Mouse (Mus musculus): Measurements from ENCODE around the gene Zfp524. TPM values are rescaled to one million over a fixed set of nuclear protein-coding genes. Genes with fewer than 3 reads are reported as not detected.

Zfp524 gene
- polyA plus RNA-seq (2012; ENCODE audit: insufficient read depth, insufficient read length, missing spikeins), result 32.9 and 36.4 TPM in 2 replicates

DNA sequence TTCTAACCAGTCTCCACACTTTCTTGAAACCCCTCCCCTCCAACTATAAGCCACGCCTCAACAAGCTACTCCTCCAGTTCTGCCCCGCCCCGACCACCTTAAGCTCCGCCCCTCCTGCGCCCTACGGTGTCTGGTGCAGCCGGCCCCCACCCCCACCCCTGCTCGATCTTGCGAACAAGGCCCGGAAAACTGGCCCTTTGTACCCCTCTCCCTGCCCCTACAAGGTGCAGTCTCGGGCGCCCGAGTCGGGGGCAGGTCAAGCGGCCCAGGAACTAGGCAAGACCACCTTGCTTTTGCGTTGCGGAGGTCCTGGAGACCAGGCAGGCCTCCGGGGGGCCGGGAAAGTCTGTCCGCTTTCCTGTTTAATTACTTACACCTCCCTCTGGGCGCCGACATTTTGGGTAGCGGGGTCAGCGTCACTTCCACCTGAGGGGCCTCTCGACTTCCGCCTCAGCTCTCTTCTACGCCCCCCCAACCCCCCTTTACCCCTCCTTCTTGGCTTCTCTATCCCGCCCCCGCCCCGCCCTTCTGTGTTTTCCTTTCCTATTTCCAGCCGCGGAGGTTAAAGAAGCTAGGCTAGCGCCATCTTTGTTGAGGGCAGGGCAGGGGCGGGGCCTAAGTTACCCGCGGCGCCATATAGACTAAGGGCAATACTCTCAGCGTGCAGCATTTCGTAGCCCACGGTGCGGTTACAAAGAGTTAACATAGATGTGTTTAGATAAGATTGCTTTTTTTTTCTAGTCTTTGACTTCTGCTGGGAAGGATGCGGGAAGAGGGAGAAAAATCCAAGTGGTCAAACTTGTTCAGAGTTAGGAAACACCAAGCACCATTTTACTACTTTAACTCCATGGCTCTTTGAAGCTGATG, at the start of gene Zfp524, which contains the start of gene Fiz1:
Gene Zfp524 (plus strand): TSS at position 165 of the 867 bp plus-strand sequence.
Gene Fiz1 (minus strand): TSS at position 447 of the 867 bp plus-strand sequence.
- Histone ChIP-seq H3K27ac (ENCODE audit: insufficient read depth, low read depth, low read length) (peak within 1 kb of the TSS; percentile 100), H3K4me1 (ENCODE audit: control insufficient read depth, insufficient read depth, low read length) (peaks cover 18% of the 10 kb centered on the region), H3K4me3 (ENCODE audit: insufficient read depth, low read length) (peak within 1 kb of the TSS; percentile 97)
- TF ChIP-seq CTCF (IDR thresholded peaks at IDR 0.05; ENCODE audit: low read depth, low read length) (no peak), POLR2A (IDR thresholded peaks at IDR 0.05; ENCODE audit: borderline replicate concordance, low read depth, low read length) (no peak; the same call in 1 of the 2 replicates)

GRCm38 (mm10) chr7:4964988-4965387, 49.2 kb upstream of the Zfp524 start:
- H3K4me1 ChIP-seq (ENCODE audit: control insufficient read depth, insufficient read depth, low read length), result peaks cover 6% of the 10 kb centered on the region
- TF ChIP-seq CTCF (IDR thresholded peaks at IDR 0.05; ENCODE audit: low read depth, low read length), result no peak
- TF ChIP-seq POLR2A (IDR thresholded peaks at IDR 0.05; ENCODE audit: borderline replicate concordance, low read depth, low read length), result no peak
- H3K27ac ChIP-seq (ENCODE audit: insufficient read depth, low read depth, low read length), result no peak overlapping the region
- no peak overlapping the region for H3K4me3 ChIP-seq (ENCODE audit: insufficient read depth, low read length)

- TF ChIP-seq POLR2A (IDR thresholded peaks at IDR 0.05; ENCODE audit: borderline replicate concordance, low read depth, low read length) (no peak), CTCF (IDR thresholded peaks at IDR 0.05; ENCODE audit: low read depth, low read length) (no peak)
- peaks cover 23% of the 10 kb centered on the region for H3K4me1 ChIP-seq (ENCODE audit: control insufficient read depth, insufficient read depth, low read length)
Observed at GRCm38 (mm10) chr7:4971068-4971467, 43.1 kb upstream of the Zfp524 start, which contains the start of gene Sbk3. Gene Sbk3, minus strand, starts transcription at chr7:4971168.

GRCm38 (mm10) chr7:4971710-4972109, 42.5 kb upstream of the Zfp524 start:
- Histone ChIP-seq H3K4me1 (ENCODE audit: control insufficient read depth, insufficient read depth, low read length) (peaks cover 23% of the 10 kb centered on the region), H3K27ac (ENCODE audit: insufficient read depth, low read depth, low read length) (no peak overlapping the region)
- TF ChIP-seq POLR2A (IDR thresholded peaks at IDR 0.05; ENCODE audit: borderline replicate concordance, low read depth, low read length) (no peak), CTCF (IDR thresholded peaks at IDR 0.05; ENCODE audit: low read depth, low read length) (no peak)

More at GRCm38 (mm10) chr7:4971068-4971467, 43.1 kb upstream of the Zfp524 start, which contains the start of gene Sbk3:
- H3K27ac ChIP-seq (ENCODE audit: insufficient read depth, low read depth, low read length), result no peak within 1 kb of the TSS
- no peak within 1 kb of the TSS for H3K4me3 ChIP-seq (ENCODE audit: insufficient read depth, low read length)

DNA sequence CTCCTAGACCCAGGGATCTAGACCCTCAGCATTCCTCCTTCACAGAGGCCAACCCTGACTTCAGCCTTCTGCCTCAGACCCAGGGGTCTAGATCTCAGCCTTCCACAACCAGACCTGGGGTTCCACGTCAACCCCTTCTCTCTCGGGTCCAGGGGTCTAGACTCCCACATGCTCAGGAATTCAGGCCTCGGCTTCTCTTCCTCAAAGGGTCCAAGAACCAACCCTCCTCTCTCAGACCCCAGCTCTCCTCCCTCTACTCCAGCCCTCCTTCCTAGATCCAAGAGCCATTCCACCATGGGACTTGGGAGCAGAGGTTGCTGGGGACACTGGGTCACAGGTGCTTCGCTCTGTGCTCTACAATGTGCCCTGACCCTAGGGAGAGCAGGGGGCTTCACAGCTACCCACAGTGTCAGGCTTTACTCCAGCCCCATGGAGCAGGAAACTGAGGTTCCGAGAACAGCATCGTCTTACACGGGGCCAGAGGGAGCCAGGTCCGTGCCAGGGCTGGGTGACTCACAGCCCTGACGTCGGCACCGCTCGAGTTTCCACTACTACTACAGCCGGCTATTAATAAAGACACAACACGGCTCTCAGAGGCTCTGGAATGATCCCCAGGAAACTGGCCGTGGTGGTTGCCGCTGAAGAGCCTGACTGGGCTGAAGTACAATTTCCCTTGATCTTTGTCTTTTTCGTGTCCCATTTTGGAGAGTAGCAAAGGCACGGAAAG, 41.7 kb upstream of the Zfp524 start:
- TF ChIP-seq CTCF (IDR thresholded peaks at IDR 0.05; ENCODE audit: low read depth, low read length), result no peak
- no peak for TF ChIP-seq POLR2A (IDR thresholded peaks at IDR 0.05; ENCODE audit: borderline replicate concordance, low read depth, low read length)
- Histone ChIP-seq H3K4me1 (ENCODE audit: control insufficient read depth, insufficient read depth, low read length) (peaks cover 23% of the 10 kb centered on the region), H3K4me3 (ENCODE audit: insufficient read depth, low read length) (no peak overlapping the region), H3K27ac (ENCODE audit: insufficient read depth, low read depth, low read length) (no peak overlapping the region)

More at GRCm38 (mm10) chr7:4971710-4972109, 42.5 kb upstream of the Zfp524 start:
- H3K4me3 ChIP-seq (ENCODE audit: insufficient read depth, low read length), result no peak overlapping the region

- H3K27ac ChIP-seq (ENCODE audit: insufficient read depth, low read depth, low read length), result no peak overlapping the region
- peaks cover 23% of the 10 kb centered on the region for H3K4me1 ChIP-seq (ENCODE audit: control insufficient read depth, insufficient read depth, low read length)
- no peak for TF ChIP-seq POLR2A (IDR thresholded peaks at IDR 0.05; ENCODE audit: borderline replicate concordance, low read depth, low read length)
- TF ChIP-seq CTCF (IDR thresholded peaks at IDR 0.05; ENCODE audit: low read depth, low read length), result no peak
- no peak overlapping the region for H3K4me3 ChIP-seq (ENCODE audit: insufficient read depth, low read length)
Observed at GRCm38 (mm10) chr7:4975455-4975854, 38.8 kb upstream of the Zfp524 start.

DNA sequence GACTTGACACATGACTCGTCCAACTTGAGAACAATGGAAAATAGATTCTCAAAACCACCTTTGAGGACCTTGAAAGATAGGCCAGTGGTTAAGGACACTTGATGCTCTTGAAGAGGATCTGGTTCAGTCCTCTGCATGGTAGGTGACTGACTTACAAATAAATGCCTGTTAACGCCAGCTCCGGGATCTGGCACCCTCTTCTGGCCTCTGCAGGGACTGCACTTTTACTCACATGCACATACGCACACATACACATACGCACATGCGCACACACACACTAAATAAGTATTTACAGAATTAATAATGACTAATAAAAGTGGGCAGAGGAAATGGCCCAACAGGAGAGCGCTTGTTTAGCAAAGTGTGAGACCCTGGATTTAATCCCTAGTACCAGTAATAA, 37.4 kb upstream of the Zfp524 start:
- TF ChIP-seq CTCF (IDR thresholded peaks at IDR 0.05; ENCODE audit: low read depth, low read length) (no peak), POLR2A (IDR thresholded peaks at IDR 0.05; ENCODE audit: borderline replicate concordance, low read depth, low read length) (no peak)
- no peak overlapping the region for H3K27ac ChIP-seq (ENCODE audit: insufficient read depth, low read depth, low read length)
- H3K4me3 ChIP-seq (ENCODE audit: insufficient read depth, low read length), result no peak overlapping the region
- peaks cover 12% of the 10 kb centered on the region for H3K4me1 ChIP-seq (ENCODE audit: control insufficient read depth, insufficient read depth, low read length)

DNA sequence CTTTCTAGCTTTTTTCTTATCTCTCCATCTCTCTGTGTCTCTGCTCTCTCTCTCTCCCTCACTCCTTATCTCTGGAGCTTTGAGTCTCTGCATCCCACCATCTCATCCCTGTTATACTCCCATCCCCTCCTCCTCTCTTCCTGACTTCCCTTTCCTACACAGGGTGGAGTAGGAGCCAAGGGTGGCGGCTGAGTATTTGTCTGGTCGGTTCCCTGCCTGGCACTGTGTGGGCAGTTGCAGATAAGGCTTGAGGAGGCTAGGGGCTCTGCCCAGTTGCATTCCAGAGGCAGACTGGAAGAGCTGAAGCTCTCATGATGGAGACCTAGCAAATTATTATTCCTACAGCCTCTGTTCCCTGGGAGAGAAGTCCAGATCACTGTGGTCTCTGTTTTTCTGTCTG, 26.0 kb upstream of the Zfp524 start:
- Histone ChIP-seq H3K4me3 (ENCODE audit: insufficient read depth, low read length) (no peak overlapping the region), H3K27ac (ENCODE audit: insufficient read depth, low read depth, low read length) (no peak overlapping the region), H3K4me1 (ENCODE audit: control insufficient read depth, insufficient read depth, low read length) (no peaks in the 10 kb centered on the region)
- TF ChIP-seq POLR2A (IDR thresholded peaks at IDR 0.05; ENCODE audit: borderline replicate concordance, low read depth, low read length) (no peak), CTCF (IDR thresholded peaks at IDR 0.05; ENCODE audit: low read depth, low read length) (no peak)

DNA sequence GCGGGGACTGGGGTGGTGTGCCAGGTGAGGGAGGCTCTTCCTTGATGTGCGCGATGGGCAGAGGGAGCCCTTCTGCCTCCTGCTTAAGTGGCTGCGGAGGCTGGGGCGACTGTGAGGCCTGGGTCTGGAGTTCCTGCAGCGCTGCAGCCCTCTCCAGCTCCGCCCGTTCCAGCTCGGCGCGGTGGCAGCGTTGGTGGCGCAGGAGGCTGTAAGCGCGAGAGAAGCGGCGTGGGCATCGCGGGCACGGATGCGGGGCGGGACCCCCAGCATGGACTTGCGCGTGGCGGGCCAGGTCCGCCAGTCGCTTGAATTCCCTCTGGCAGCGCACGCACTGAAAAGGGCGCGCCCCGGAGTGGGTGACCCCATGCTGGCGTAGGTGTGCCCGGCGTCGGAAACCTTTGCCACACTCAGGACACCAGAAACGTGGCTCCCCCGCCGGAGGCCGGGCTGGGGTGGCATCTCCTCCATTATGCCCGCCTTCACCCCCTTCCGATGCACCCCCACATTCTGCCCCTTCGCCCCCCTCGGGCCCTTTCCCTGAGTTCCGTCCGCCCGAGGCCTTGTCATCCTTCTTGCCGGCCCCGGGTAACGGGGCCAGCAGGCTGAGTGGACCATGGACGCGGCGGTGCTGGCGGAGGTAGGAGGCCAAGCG, 20.7 kb upstream of the Zfp524 start:
- Histone ChIP-seq H3K4me3 (ENCODE audit: insufficient read depth, low read length) (no peak overlapping the region), H3K27ac (ENCODE audit: insufficient read depth, low read depth, low read length) (no peak overlapping the region), H3K4me1 (ENCODE audit: control insufficient read depth, insufficient read depth, low read length) (peaks cover 5% of the 10 kb centered on the region; the same call in 1 of the 2 replicates)
- TF ChIP-seq POLR2A (IDR thresholded peaks at IDR 0.05; ENCODE audit: borderline replicate concordance, low read depth, low read length) (no peak), CTCF (IDR thresholded peaks at IDR 0.05; ENCODE audit: low read depth, low read length) (no peak)

Measured in bone marrow macrophage, adult 2 months (primary cell).